Mouse (Mus musculus) stomach, postnatal 0 days (tissue): ENCODE data around the gene Traf6.

Source experiments
- CTCF ChIP-seq: IDR thresholded peaks from 2 replicates; pipeline ENCODE4 v1.5.1; 2016; ENCODE audit warnings: antibody characterized with exemption, low read depth, mild to moderate bottlenecking, moderate library complexity
- EP300 ChIP-seq: optimal IDR thresholded peaks from 2 replicates; pipeline ENCODE3; 2016; ENCODE audit warnings: antibody characterized with exemption

GRCm38 (mm10) chr2:101679164-101679784, 1.0 kb downstream of the Traf6 start:
- TF ChIP-seq CTCF (no peak), EP300 (no peak)
